Comparison of ENCODE assay signal across 7 mouse cellular contexts in genomic region chr8:72420571-72421361, GRCm38 (mm10). TPM values are rescaled to one million over a fixed set of nuclear protein-coding genes. Genes with fewer than 3 reads are reported as not detected.
A peak's percentile ranks its signal among the peaks of the same experiment; 100 is the strongest.
DNase-seq lines count a peak whose midpoint lies in the region; TF ChIP-seq lines count a peak whose summit lies in the region.

No protein-coding gene starts in this region.

- in situ Hi-C loops in ES-E14 (cut with MboI; ENCODE audit: low sequenced_read_pairs in 2 of 2, unreplicated experiment in 2 of 2): no loop called here

- no peaks in the 10 kb centered on the region for H3K27me3 ChIP-seq in forebrain, embryonic 10.5 days (ENCODE audit: poor library complexity, severe bottlenecking)
- no peaks in the 10 kb centered on the region for H3K27me3 ChIP-seq in megakaryocyte, embryonic 14.5 days (replicated peaks)
- no peaks in the 10 kb centered on the region for H3K27me3 ChIP-seq in small intestine, adult 2 months (ENCODE audit: control insufficient read depth, insufficient read depth, low read length)

- H3K9ac ChIP-seq in ES-E14 (ENCODE audit: insufficient read depth, low read depth, low read length, poor library complexity, severe bottlenecking): peak overlapping the region; percentile 94

- no peak for TF ChIP-seq POLR2A in bone marrow macrophage, adult 2 months (IDR thresholded peaks at IDR 0.05; ENCODE audit: borderline replicate concordance, low read depth, low read length)
- no peak for TF ChIP-seq POLR2A in small intestine, adult 2 months (IDR thresholded peaks at IDR 0.05; ENCODE audit: low read depth, low read length)

- intact Hi-C loops in heart, postnatal 25 days (cut with DNase I): loop anchor here (5.0 to 10.0 kb wide), 2 partner anchors 127 to 304 kb away; partner anchors contain the start of genes Med26 and Sin3b
- intact Hi-C loops in left cerebral cortex, postnatal 25 days (cut with DNase I): no loop called here

- H3K4me3 ChIP-seq in ES-E14 (ENCODE audit: insufficient read depth in 1 of 2, low read depth in 1 of 2, low read length in 2 of 2, poor library complexity in 1 of 2, severe bottlenecking in 1 of 2): peak overlapping the region; percentile 93 to 94
- H3K4me3 ChIP-seq in bone marrow macrophage, adult 2 months (ENCODE audit: insufficient read depth, low read length): peak overlapping the region; percentile 77
- H3K4me3 ChIP-seq in forebrain, embryonic 10.5 days: peak overlapping the region; percentile 88
- H3K4me3 ChIP-seq in megakaryocyte, embryonic 14.5 days (replicated peaks): peak overlapping the region; percentile 96
- peak overlapping the region; percentile 90 for H3K4me3 ChIP-seq in small intestine, adult 2 months (ENCODE audit: low read depth, low read length)

- H3K4me1 ChIP-seq in ES-E14 (ENCODE audit: control insufficient read depth in 2 of 2, insufficient read depth in 2 of 2, low read length in 2 of 2, poor library complexity in 1 of 2): peaks cover 2 to 17% of the 10 kb centered on the region in 2 experiments; a peak in 2 of 4 replicates
- peaks cover 35% of the 10 kb centered on the region for H3K4me1 ChIP-seq in bone marrow macrophage, adult 2 months (ENCODE audit: control insufficient read depth, insufficient read depth, low read length)
- H3K4me1 ChIP-seq in forebrain, embryonic 10.5 days: peaks cover 52% of the 10 kb centered on the region
- peaks cover 75% of the 10 kb centered on the region for H3K4me1 ChIP-seq in megakaryocyte, embryonic 14.5 days
- H3K4me1 ChIP-seq in small intestine, adult 2 months (ENCODE audit: control insufficient read depth, insufficient read depth, insufficient read length, low read length): peaks cover 11% of the 10 kb centered on the region; the same call in 1 of the 2 replicates

- peaks cover 3% of the 10 kb centered on the region; the same call in 1 of the 2 replicates for H3K36me3 ChIP-seq in ES-E14 (ENCODE audit: control insufficient read depth, insufficient read depth, low read length, poor library complexity, severe bottlenecking)
- H3K36me3 ChIP-seq in forebrain, embryonic 10.5 days (replicated peaks): peaks cover 20% of the 10 kb centered on the region
- peaks cover 20% of the 10 kb centered on the region for H3K36me3 ChIP-seq in megakaryocyte, embryonic 14.5 days (replicated peaks; ENCODE audit: low read length)
- no peaks in the 10 kb centered on the region for H3K36me3 ChIP-seq in small intestine, adult 2 months (ENCODE audit: control insufficient read depth, insufficient read depth, low read length)

- WGBS in forebrain, embryonic 10.5 days: 2% methylated on average over 72 of the region's 73 CpGs
- WGBS in small intestine, adult 2 months: 2% methylated on average over 72 of the region's 73 CpGs

- DNase-seq in ES-E14 (ENCODE audit: low read depth, low spot score): no peak
- DNase-seq in forebrain, embryonic 10.5 days (ENCODE audit: extremely low spot score, low spot score): peak; percentile 62
- peak; percentile 23 for DNase-seq in heart, postnatal 25 days (ENCODE audit: low spot score)
- DNase-seq in left cerebral cortex, postnatal 25 days (ENCODE audit: low spot score in 2 of 2): peak; percentile 23 to 27

- TF ChIP-seq CTCF in bone marrow macrophage, adult 2 months (IDR thresholded peaks at IDR 0.05; ENCODE audit: low read depth, low read length): no peak
- no peak for TF ChIP-seq CTCF in small intestine, adult 2 months (IDR thresholded peaks at IDR 0.05; ENCODE audit: extremely low read depth, insufficient read length, insufficient replicate concordance, low read depth, low read length)

- H3K9me3 ChIP-seq in ES-E14 (ENCODE audit: control insufficient read depth, insufficient read depth, low read depth, low read length): no peaks in the 10 kb centered on the region
- no peaks in the 10 kb centered on the region for H3K9me3 ChIP-seq in forebrain, embryonic 10.5 days
- no peaks in the 10 kb centered on the region for H3K9me3 ChIP-seq in megakaryocyte, embryonic 14.5 days

- peak overlapping the region; percentile 75 for H3K27ac ChIP-seq in ES-E14 (ENCODE audit: insufficient read depth, low read depth, low read length, poor library complexity, severe bottlenecking)
- H3K27ac ChIP-seq in bone marrow macrophage, adult 2 months (ENCODE audit: insufficient read depth, low read depth, low read length): peak overlapping the region; percentile 54
- H3K27ac ChIP-seq in forebrain, embryonic 10.5 days: peak overlapping the region; percentile 94
- peak overlapping the region; percentile 64; the same call in 1 of the 2 replicates for H3K27ac ChIP-seq in small intestine, adult 2 months (ENCODE audit: insufficient read depth, low read depth, low read length)

TF ChIP-seq in ES-E14, 5 proteins besides CTCF, POLR2A, EP300 and RAD21:
- TF ChIP-seq ZNF384 (IDR thresholded peaks at IDR 0.05; ENCODE audit: low read depth, low read length) (no peak), MAFK (IDR thresholded peaks at IDR 0.05; ENCODE audit: insufficient read depth, low read depth, low read length) (no peak), ZC3H11A (IDR thresholded peaks at IDR 0.05; ENCODE audit: borderline replicate concordance, low read depth, low read length) (no peak), CHD2 (IDR thresholded peaks at IDR 0.05; ENCODE audit: low read depth, low read length) (no peak), HCFC1 (IDR thresholded peaks at IDR 0.05; ENCODE audit: borderline replicate concordance, insufficient read depth, low read length) (no peak)

RNA-seq across cellular contexts. Expression of gene Eps15l1, which starts 0.5 kb away (rescaled TPM):
- 39.5 and 41.7 TPM in 2 replicates for total RNA-seq in ES-E14 (2012; rRNA removed)
- polyA plus RNA-seq in bone marrow macrophage, adult 2 months (2012; ENCODE audit: insufficient read depth, insufficient read length, missing spikeins): 64.0 and 65.1 TPM in 2 replicates
- polyA plus RNA-seq in forebrain, embryonic 10.5 days (2016; fragmentation: Nextera tagmentation; extraction: Ambion mirVana): 72.9 and 74.3 TPM in 2 replicates
- 10 to 100 TPM; 38.9 to 41.8 TPM for total RNA-seq in heart, postnatal 25 days (2021)
- total RNA-seq in left cerebral cortex, postnatal 25 days (2021): 10 to 100 TPM; 59.9 to 72.1 TPM
- 5.9 and 8.1 TPM in 2 replicates for polyA plus RNA-seq in megakaryocyte, embryonic 14.5 days (2012; ENCODE audit: insufficient read depth, low replicate concordance)
- 14.5 and 27.0 TPM in 2 replicates for polyA plus RNA-seq in small intestine, adult 2 months (2012; rRNA removed)

RNA-seq across cellular contexts. Expression of gene Calr3, which starts 22.9 kb away (rescaled TPM):
- 3.1 and 3.2 TPM in 2 replicates for total RNA-seq in ES-E14 (2012; rRNA removed)
- polyA plus RNA-seq in bone marrow macrophage, adult 2 months (2012; ENCODE audit: insufficient read depth, insufficient read length, missing spikeins): 0.52 and 0.79 TPM in 2 replicates
- polyA plus RNA-seq in forebrain, embryonic 10.5 days (2016; fragmentation: Nextera tagmentation; extraction: Ambion mirVana): 1.1 and 1.5 TPM in 2 replicates
- 10 to 100 TPM; 13.1 to 15.4 TPM for total RNA-seq in heart, postnatal 25 days (2021)
- 1 to 10 TPM in 1 of 2 experiments, under 1 TPM in 1; 0.96 to 1.4 TPM for total RNA-seq in left cerebral cortex, postnatal 25 days (2021)
- polyA plus RNA-seq in megakaryocyte, embryonic 14.5 days (2012; ENCODE audit: insufficient read depth, low replicate concordance): not detected in 2 replicates
- polyA plus RNA-seq in small intestine, adult 2 months (2012; rRNA removed): not detected in 2 replicates

RNA-seq across cellular contexts. Expression of gene 1700030K09Rik, which starts 22.9 kb away (rescaled TPM):
- total RNA-seq in ES-E14 (2012; rRNA removed): 8.1 and 9.0 TPM in 2 replicates
- polyA plus RNA-seq in bone marrow macrophage, adult 2 months (2012; ENCODE audit: insufficient read depth, insufficient read length, missing spikeins): 6.2 and 13.5 TPM in 2 replicates
- 13.6 and 14.3 TPM in 2 replicates for polyA plus RNA-seq in forebrain, embryonic 10.5 days (2016; fragmentation: Nextera tagmentation; extraction: Ambion mirVana)
- total RNA-seq in heart, postnatal 25 days (2021): 1 to 10 TPM; 4.6 to 7.5 TPM
- 10 to 100 TPM; 10.9 to 13.5 TPM for total RNA-seq in left cerebral cortex, postnatal 25 days (2021)
- polyA plus RNA-seq in megakaryocyte, embryonic 14.5 days (2012; ENCODE audit: insufficient read depth, low replicate concordance): 0.77 and 1.3 TPM in 2 replicates
- polyA plus RNA-seq in small intestine, adult 2 months (2012; rRNA removed): 1.8 and 3.2 TPM in 2 replicates

RNA-seq across cellular contexts. Expression of gene Cherp, which starts 54.3 kb away (rescaled TPM):
- 55.1 and 60.5 TPM in 2 replicates for total RNA-seq in ES-E14 (2012; rRNA removed)
- polyA plus RNA-seq in bone marrow macrophage, adult 2 months (2012; ENCODE audit: insufficient read depth, insufficient read length, missing spikeins): 43.8 and 48.8 TPM in 2 replicates
- polyA plus RNA-seq in forebrain, embryonic 10.5 days (2016; fragmentation: Nextera tagmentation; extraction: Ambion mirVana): 108 and 114 TPM in 2 replicates
- total RNA-seq in heart, postnatal 25 days (2021): 10 to 100 TPM; 33.5 to 35.2 TPM
- 10 to 100 TPM; 66.5 to 68.6 TPM for total RNA-seq in left cerebral cortex, postnatal 25 days (2021)
- 85.3 and 112 TPM in 2 replicates for polyA plus RNA-seq in megakaryocyte, embryonic 14.5 days (2012; ENCODE audit: insufficient read depth, low replicate concordance)
- polyA plus RNA-seq in small intestine, adult 2 months (2012; rRNA removed): 32.8 and 43.8 TPM in 2 replicates
